Mouse (Mus musculus): ENCODE measurements around the gene Gm38392. TPM values are rescaled to one million over a fixed set of nuclear protein-coding genes. Genes with fewer than 3 reads are reported as not detected.
A peak's percentile ranks its signal among the peaks of the same experiment; 100 is the strongest.
"Not testable (repeated sequence)": the region's sequence is repeated elsewhere in the genome, so short reads cannot be mapped to it uniquely, and the experiment has no call there.

Gm38392 gene
- polyA plus RNA-seq, 1 experiment: not detected

DNA sequence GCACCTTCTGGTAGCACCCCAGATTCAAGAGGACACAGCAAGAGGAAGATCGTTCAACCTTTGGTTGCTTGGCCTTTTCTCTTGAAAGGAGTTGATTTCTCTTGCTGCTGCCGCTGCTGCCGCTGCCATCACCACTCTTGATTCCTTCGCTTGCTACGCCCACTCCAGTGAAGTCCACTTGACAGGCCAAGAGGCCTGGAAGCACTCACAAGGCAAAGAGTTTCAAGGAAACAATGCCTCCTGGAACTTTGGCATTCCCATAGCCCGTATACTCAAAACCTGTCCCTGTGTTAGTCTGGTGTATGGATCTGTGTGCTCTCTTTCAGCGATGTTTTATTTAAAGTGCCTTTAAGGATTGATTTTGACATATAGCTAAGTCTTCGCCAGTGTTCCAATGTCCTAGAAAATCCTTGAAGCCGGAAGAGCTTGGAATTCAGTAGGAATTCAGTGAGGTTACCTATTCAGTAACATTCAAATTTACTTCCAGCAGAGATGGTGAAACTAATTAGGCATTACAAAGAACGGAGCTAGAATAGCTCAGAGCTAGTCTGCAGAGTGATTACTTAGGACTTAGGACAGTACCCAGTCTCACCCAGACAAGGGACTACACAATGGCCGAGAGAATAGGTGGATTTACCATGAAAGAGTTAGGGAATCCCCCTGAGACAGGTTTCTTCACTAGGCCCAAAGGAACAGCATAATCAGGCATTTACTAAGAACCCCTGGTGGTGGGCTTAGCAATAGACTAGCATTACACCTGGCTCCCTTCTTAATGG lies 5.7 kb downstream of the Gm38392 start:
- WGBS: 80% methylated on average over 11 of the region's 11 CpGs
- not testable (repeated sequence) for DNase-seq (ENCODE audit: low read depth, low spot score)

DNA sequence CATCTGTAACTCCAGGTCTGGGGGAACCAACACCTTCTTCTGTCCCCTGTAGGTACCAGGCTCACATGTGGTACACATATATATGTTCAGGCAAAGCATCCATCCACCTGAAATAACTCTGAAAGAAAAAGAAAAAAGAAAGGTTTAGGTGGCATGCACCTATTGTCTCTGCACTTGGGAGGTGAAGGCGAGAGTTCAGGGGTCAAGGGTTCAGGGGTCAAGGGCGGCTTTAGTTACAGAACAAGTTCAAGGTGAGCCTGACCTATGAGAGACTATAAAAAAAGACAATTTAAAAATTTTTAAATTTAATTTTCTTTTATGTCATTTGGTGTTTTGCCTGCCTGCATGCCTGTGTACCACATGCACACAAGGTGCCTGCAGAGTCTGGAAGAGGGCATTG lies 7.0 kb downstream of the Gm38392 start:
- DNase-seq (ENCODE audit: low read depth, low spot score): no peak
- WGBS: 90% methylated on average over 2 of the region's 2 CpGs

DNA sequence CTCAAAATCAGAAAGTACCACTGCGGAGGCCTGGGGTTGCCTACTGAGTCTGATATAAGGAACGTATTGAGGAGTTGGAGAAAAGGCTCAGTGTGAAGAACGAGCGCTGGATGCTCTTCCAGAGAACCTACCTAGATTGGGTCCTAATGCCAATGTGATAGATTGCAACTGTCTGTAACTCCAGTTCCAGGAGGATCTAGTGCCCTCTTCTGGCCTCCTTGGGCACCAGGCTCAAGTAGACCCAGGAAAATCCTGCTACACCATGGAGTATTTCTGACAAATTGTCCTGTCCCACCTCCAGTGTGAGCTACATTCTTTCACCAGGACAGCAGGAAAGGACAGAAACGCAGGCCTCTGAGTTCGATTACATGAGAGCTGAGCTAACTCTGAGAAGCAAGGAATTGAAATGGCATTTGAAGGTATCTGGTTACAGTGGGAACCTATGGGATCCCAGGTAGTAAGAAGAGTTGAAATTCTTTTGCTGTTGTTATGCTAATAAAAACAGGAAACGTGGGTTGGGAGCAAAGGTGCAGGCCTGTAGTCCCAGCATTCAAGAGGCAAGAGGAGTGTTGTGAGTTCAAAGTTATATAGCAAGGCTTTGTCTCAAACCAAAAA lies 10.4 kb downstream of the Gm38392 start:
- 41% methylated on average over 7 of the region's 7 CpGs for WGBS
- no peak for DNase-seq (ENCODE audit: low read depth, low spot score)

DNA sequence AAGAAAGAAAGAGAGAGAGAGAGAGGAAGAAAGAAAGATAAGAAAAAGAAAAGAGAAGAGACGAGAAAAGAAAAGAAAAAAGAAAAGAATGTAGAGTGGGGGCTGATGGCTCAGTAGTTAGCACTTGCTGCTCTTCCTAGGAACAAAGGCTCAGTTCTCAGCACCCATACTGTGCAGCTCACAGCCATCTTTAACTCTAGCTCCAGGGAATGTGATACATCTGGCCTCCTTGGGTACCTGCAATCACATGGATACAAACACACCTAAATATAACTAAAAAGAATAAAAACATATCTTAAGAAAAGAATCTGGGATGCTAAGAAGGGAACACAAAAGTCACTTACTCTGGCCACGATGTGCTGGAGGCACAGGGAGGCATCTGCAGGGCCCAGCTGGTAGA lies 10.9 kb downstream of the Gm38392 start:
- no peak for DNase-seq (ENCODE audit: low read depth, low spot score)
- WGBS: 87% methylated on average over 2 of the region's 2 CpGs

DNA sequence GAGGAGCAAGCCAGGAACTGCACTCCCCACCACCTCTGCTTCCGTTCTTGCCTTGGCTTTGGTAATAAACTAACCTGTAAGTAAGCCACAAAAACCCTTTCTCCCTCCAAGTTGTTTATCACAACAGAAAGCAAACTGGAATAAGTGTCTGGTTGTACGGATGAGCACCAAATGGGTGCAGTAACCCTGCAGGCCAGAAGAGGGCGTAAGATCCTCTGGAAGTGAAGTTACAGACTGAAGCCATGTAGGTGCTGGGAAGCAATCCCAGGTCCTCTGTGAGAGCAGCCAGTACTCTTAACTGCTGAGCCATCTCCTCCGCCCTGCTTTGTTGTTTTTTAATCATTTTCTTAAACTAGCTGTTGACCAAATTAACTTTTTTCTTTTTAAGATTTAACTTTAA lies 13.0 kb downstream of the Gm38392 start:
- DNase-seq (ENCODE audit: low read depth, low spot score): no peak
- 95% methylated on average over 4 of the region's 4 CpGs for WGBS

DNA sequence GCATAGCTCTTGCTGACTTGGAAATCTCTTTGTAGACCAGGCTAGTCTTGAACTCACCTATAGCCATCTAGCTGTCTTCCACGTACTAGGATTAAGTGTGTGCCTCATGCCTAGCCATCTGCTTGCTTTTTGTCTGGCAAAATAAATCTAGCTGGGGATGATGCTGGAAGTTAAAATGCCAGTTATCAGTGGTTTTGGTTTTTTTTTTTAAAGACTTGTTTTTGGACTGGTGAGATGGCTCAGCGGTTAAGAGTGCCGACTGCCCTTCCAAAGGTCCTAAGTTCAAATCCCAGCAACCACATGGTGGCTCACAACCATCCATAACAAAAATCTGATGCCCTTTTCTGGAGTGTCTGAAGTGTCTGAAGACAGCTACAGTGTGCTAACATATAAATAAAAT lies 15.2 kb downstream of the Gm38392 start:
- no peak for DNase-seq (ENCODE audit: low read depth, low spot score)
- WGBS: 88% methylated on average over 3 of the region's 3 CpGs

DNA sequence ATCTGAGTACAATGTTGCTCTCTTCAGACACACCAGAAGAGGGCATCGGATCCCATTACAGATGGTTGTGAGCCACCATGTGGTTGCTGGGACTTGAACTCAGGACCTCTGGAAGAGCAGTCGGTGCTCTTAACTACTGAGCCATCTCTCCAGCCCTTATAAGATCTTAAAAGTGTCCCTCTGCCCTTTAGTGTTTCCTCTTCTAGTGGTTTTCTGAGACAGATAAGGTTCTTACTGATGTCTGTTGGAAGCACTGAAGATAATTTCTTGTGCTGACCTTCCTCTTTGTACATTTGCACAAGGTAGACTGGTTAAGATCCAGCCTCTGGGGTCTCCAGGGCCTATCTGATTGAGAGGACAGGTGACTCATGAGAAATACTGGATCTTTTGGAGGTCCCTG lies 15.7 kb downstream of the Gm38392 start:
- WGBS: 87% methylated on average over 2 of the region's 2 CpGs
- not testable (repeated sequence) for DNase-seq (ENCODE audit: low read depth, low spot score)

DNA sequence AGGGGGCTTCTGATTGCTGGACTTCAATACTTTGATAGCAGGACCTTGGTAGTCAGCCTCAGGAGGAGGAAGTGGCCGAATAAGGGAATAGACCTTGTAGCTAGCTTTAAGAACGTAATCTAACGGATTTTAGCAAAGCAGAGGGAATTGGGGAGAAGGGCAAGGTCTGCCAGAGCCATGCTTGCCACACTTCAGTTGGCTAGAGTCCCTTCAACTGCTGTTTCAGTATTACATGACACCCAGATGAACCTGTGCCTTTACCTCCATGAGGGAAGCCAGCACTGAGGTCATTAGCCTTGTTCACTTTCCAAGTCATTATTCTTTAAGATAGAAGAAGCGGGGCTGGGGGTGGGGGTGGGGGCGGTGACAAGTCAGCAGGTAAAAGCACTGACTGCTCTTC lies 18.0 kb downstream of the Gm38392 start:
- DNase-seq (ENCODE audit: low read depth, low spot score): no peak
- WGBS: 86% methylated on average over 5 of the region's 5 CpGs

DNA sequence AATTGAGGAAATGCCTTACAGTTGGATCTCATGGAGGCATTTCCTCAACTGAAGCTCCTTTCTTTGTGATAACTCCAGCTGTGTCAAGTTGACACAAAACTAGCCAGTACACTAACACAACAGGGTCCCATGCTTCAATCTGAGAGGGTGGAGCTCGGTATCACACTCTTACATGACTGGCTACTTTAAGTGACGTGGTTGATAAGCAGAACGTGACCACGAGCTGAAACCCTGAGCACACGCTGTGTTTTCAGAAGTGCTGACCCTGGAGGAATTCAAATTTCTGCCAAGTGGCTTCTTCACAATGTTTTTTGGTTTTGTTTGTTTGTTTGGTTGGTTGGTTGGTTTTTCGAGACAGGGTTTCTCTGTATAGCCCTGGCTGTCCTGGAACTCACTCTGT lies 19.0 kb downstream of the Gm38392 start:
- 75% methylated on average over 6 of the region's 6 CpGs for whole genome bisulfite sequencing
- not testable (repeated sequence) for DNase-seq (ENCODE audit: low read depth, low spot score)

DNA sequence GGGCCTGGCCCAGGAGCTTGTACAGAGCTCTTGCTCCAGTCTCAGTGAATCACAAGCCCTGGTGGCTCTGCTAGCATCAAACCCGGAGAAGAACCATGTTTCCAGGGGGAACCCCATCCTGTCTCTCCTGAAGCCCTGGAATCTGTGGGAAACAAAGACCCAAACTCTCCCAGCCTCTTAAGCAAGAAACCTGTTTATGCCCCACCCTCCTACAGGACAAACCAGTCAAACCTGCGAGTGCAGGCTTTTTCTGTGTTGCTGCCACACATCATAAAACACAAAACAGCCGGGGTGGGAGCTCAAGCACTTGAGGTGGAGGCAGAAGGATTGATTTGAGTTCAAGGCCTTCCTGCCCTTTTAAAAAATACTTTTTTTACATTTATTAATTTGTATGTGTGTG lies 24.7 kb downstream of the Gm38392 start:
- 23% methylated on average over 3 of the region's 3 CpGs for whole genome bisulfite sequencing

DNA sequence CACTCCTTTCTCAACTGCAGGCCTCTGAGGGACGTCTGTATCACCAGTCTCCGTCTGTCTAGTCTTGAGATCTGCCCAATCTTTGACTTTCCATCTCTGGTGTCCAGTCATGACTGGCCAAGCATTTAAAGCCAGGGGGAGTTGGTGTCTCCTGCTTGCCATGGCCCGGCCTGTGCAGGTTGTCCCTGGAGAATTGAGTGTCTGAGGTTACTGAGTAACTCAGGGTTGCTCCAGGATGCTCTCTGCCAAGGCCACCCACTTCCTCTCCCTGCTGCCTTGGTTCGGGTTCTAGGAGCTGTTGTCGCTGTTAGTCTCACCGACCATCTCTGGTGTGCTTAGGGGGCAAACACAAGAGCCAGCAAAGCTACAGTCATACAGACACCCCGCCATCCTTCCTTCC lies 30.6 kb downstream of the Gm38392 start:
- 64% methylated on average over 7 of the region's 7 CpGs for WGBS
- DNase-seq (ENCODE audit: low read depth, low spot score): no peak

More for the DNA sequence above, 24.7 kb downstream of the Gm38392 start:
- no peak for DNase-seq (ENCODE audit: low read depth, low spot score)

DNA sequence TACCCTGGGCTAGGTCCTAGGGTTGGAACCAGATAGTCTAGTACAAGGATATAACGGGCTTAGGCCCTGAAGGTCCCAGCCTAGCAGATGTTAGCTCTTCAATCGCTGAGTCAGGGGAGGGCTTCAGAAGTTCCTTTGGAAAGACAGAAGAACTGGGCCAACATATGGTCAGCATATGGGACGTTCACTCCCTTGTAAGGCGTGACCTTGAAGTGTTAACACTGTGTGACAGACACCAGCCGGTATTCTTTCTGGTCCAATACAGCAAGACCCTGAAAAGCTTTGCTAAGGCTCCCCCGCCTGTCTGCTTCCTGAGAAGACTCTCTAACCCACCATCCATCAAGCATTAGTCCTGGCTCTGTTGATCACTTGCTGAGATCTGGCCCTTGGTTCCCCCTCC lies 31.1 kb downstream of the Gm38392 start:
- 77% methylated on average over 6 of the region's 6 CpGs for WGBS
- DNase-seq (ENCODE audit: low read depth, low spot score): no peak

DNA sequence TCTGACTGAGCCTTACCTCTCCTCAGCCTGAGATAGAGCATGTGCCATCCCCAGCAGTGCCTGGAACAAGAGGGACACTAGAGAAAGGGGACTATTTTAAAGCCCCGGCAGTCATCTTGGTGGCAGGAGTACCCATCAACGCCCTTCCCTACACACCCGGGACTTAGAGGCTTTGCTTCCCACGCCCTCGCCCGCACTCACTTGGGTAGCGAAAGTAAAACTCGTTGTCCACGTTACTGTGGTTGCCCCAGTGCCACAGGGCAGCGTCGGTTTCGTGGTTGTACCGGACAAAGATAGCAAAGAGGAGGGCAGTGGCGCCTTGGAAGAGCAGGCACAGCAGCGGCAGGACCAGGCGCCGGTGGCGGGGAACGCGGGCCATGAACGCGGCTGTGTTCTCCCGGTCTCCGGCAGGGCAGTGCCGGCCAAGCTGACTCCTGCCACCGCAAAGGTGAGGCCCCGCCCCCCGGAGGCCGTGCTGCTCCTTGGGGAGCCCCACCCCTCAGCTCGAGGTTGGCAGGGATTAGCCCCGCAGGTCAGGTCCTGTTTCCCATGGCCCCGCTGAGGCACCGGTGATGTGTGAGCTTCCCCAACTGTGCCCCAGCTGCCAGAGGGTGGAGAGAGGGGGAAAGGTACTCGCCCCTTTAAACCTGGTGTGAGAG lies 32.6 kb downstream of the Gm38392 start, which contains the start of gene Rhbg:
Rhbg (minus strand) TSS at position 442 of the 659 bp plus-strand sequence.
- WGBS: 4% methylated on average over 34 of the region's 34 CpGs

DNA sequence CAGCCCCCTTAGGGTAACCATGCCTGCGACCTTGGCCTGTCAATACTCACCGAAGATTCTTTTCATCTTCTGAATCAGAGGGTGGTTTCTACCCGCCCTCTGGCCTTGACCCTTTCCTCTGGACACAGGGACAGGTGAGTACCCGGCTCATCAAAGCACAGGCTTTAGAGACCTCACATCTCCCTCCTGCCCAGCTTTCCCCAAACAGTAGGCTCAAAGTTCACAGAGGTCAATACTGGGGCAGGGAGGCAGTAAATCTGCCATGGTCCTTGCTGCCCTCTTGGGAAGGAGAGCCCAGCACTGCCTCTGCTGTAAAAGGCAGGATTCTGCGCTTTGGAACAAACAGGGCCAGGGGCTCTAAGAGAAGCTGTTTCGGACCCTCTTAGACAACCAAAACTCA lies 34.3 kb downstream of the Gm38392 start:
- DNase-seq (ENCODE audit: low read depth, low spot score): no peak
- WGBS: 75% methylated on average over 6 of the region's 6 CpGs

More for the DNA sequence above, 32.6 kb downstream of the Gm38392 start, which contains the start of gene Rhbg:
- peak; percentile 42 for DNase-seq (ENCODE audit: low read depth, low spot score)

DNA sequence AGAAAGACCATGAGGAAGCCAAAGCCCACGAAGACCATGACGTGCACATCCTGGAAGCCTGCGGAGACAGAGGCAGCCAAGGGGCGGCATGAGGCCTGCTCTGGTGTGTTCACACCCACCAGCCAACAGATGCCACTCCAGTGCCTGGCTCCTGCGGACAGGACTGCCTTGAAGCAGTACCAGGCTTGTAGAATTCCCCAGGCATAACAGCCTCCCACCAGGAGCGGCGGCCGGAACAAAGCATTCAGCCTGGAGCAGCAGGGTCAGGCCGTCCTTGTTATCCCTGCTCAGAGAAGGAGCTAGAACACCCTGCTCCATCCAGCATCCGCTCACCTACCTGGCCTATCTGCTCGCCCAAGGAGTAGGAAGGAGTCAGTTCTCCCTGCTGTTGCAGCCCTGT lies 38.6 kb downstream of the Gm38392 start:
- DNase-seq (ENCODE audit: low read depth, low spot score): no peak
- 83% methylated on average over 11 of the region's 11 CpGs for WGBS

DNA sequence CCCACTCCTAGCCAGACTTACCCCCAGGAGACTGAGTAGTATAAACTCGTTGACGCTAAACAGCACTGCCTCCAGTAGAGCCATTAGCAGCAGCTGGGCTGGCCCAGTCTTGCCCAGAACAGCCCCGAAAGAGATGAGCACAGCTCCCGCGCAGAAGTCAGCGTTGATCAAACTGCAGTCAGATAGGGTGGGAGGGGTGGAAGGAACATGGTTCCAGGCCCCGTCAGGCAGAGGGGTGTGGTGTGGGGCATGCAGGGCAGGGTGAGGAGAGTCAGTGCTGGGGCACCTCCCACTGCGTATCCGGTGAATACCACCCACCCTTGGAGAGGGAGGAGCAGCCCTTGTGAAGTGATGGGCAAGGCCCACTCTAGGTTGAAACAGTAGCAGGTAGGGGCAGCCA lies 39.3 kb downstream of the Gm38392 start:
- DNase-seq (ENCODE audit: low read depth, low spot score): no peak
- 54% methylated on average over 9 of the region's 9 CpGs for WGBS

DNA sequence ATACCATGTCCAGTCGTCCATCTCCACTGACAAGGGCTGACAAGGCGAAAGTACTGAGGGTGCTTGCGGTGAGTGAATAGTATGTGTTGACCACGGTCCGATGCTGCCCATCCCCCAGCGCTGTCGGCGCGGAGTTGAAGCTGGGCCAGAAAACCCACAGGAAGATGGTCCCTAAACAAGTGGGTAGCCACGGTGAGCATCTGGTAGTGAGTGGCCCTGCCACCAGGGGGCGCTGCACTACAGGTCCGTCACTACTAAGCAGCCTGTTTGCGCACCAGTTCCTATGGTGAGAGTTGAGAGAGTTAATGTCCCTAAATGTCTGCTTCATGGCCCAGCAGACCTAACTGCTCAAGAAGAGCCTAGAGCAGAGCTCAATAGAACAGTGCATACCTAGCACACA lies 41.2 kb downstream of the Gm38392 start:
- 14% methylated on average over 13 of the region's 13 CpGs for WGBS
- DNase-seq (ENCODE audit: low read depth, low spot score): no peak

DNA sequence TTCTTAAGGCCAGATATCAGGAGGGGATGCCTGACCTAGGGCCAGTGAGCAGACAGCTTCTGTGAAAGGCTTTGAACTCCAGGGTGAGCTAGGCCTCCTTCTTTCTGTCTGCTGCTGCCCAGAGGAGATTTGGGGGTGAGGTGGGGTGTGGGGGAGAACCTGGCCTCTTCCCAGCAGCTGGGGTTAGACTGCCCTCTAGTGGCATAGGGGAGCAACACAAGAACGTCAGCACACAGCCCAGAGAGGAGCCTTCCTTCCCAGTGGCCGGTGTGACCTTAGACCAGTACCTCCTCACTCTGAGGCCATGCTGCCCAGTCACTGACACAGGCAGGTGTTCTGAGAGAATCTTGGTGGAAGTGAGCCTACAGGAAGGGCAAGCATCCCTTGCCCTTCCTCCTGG lies 42.9 kb downstream of the Gm38392 start:
- no peak for DNase-seq (ENCODE audit: low read depth, low spot score)
- WGBS: 15% methylated on average over 2 of the region's 2 CpGs

DNA sequence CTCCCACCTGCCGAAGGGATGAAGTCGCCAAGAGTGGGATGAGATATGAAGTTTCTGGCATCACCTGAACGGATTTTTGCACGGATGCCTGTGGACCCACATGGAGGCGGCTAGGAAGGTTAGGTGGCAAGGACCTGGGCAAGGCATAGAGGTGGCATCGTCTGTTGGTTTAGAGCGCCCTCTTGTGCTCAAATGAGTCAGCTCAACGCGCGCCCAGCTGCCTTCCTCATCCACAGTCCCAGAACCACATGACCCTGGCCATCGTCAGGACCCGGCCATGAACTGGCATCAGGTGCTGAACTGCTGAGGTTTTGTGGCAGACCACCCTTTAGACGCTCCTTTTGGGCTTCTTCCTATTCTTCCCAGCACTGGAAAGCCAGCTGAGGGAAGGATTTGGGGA lies 44.5 kb downstream of the Gm38392 start:
- 2% methylated on average over 13 of the region's 13 CpGs for WGBS
- DNase-seq (ENCODE audit: low read depth, low spot score): no peak

DNA sequence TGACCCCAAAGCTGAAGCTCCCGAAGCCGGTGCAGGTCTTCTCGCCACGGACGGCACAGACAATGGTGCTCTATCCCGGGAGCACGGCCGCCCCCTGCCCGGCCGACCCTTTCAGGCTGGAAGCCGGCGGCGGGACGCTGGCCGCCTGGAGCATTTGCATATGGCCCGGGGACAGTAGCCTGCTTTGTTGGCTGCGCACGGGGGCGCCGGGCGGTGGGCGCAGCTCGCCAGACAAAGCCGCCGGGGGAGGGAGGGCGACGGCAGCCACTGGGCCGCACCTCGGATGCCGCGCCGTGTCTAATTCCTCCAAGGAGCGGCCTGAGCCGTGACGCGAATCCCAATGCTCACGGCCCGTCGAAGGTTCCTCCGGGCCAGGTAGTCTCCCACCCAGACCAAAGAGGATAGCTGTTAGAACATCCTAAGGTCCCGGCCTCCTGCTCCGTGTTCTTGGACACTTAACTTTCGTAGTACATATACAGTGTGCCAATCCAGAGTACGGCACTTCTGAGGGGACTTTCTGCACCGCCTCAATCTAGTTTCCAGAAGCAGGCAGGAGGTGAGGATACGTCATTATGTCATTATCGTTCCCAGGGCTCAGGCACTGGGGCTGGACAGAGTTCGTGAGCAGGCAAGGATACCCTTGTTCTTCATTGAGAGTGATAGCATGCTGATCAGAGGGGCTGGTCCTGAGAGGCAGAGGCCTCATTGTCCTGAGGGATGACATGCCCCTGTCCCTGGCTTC lies 45.8 kb downstream of the Gm38392 start:
- no peak for DNase-seq (ENCODE audit: low read depth, low spot score)
- 8% methylated on average over 47 of the region's 48 CpGs for WGBS
